Mouse (Mus musculus): ENCODE data around the gene Cldn4.

- TF ChIP-seq CTCF (IDR thresholded peaks at IDR 0.05; ENCODE audit: low read depth) (no peak), EP300 (optimal IDR thresholded peaks at IDR 0.05) (no peak)
Measured at GRCm38 (mm10) chr5:134961519-134961918, 14.8 kb upstream of the Cldn4 start.

Measured in stomach, postnatal 0 days (tissue).